Mouse (Mus musculus) MEL (cell line): ENCODE results near the gene Ist1. TPM values are rescaled to one million over a fixed set of nuclear protein-coding genes. Genes with fewer than 3 reads are reported as not detected.

ENCODE experiments used
- DNase-seq: peaks from one replicate; pipeline ENCODE4 v3.0.0; 2011; ENCODE audit warnings: low read depth, low spot score
- H3K27ac ChIP-seq: 2 replicates; pipeline ENCODE4 v1.5.1; 2012; ENCODE audit warnings: low read depth, mild to moderate bottlenecking, control low read depth, low read length, moderate library complexity; ENCODE audit not compliant: control insufficient read depth
- H3K27me3 ChIP-seq, 2 experiments: fragments of 150-350 bp in 1 of 2; sonication (generic) in 1 of 2; 2 replicates each; pipeline ENCODE4 v1.6.1; 2012; ENCODE audit warnings: low read length in 2 of 2, mild to moderate bottlenecking in 2 of 2, improper control_type of control experiment in 1 of 2, moderate library complexity in 1 of 2; ENCODE audit not compliant: insufficient read depth in 2 of 2, control insufficient read depth in 1 of 2
- H3K36me3 ChIP-seq, 2 experiments: 2 replicates each; pipeline ENCODE4 v1.6.1; 2012 to 2014; ENCODE audit warnings: low read length in 2 of 2, improper control_type of control experiment in 1 of 2, inconsistent platforms in 1 of 2, mild to moderate bottlenecking in 1 of 2; ENCODE audit not compliant: insufficient read depth in 2 of 2, control insufficient read depth in 1 of 2
- H3K4me1 ChIP-seq, 2 experiments: fragments of 150-350 bp in 1 of 2; sonication (generic) in 1 of 2; 2 replicates each; pipeline ENCODE4 v1.6.1; 2012; ENCODE audit warnings: low read length in 2 of 2, improper control_type of control experiment in 1 of 2, mild to moderate bottlenecking in 1 of 2; ENCODE audit not compliant: insufficient read depth in 2 of 2, control insufficient read depth in 1 of 2
- H3K4me3 ChIP-seq, 2 experiments: fragments of 150-350 bp in 1 of 2; sonication (generic) in 1 of 2; 2 replicates each; pipeline ENCODE4 v1.5.1; 2012; ENCODE audit warnings: low read depth in 2 of 2, low read length in 2 of 2, mild to moderate bottlenecking in 2 of 2, moderate library complexity in 2 of 2, control low read depth in 1 of 2, improper control_type of control experiment in 1 of 2; ENCODE audit not compliant: control insufficient read depth in 1 of 2, insufficient read depth in 1 of 2
- H3K79me2 ChIP-seq: 2 replicates; pipeline ENCODE4 v1.6.1; 2012; ENCODE audit warnings: mild to moderate bottlenecking, low read length, moderate library complexity; ENCODE audit not compliant: control insufficient read depth, poor library complexity, insufficient read depth
- H3K9ac ChIP-seq: 2 replicates; pipeline ENCODE4 v1.6.1; 2012; ENCODE audit warnings: low read depth, mild to moderate bottlenecking, control low read depth, low read length, moderate library complexity; ENCODE audit not compliant: control insufficient read depth, poor library complexity, severe bottlenecking
- H3K9me3 ChIP-seq: fragments of 150-350 bp; sonication (generic); replicated peaks from 2 replicates; pipeline ENCODE4 v1.6.1; 2012; ENCODE audit warnings: mild to moderate bottlenecking, low read length, improper control_type of control experiment, moderate library complexity; ENCODE audit not compliant: insufficient read depth
- BHLHE40 ChIP-seq: IDR thresholded peaks from 2 replicates; pipeline ENCODE4 v1.6.1; 2012; ENCODE audit warnings: low read depth, mild to moderate bottlenecking, inconsistent platforms, low read length, improper control_type of control experiment, borderline replicate concordance
- E2F4 ChIP-seq: IDR thresholded peaks from 2 replicates; pipeline ENCODE4 v1.6.1; 2011; ENCODE audit warnings: low read depth, low read length, improper control_type of control experiment, borderline replicate concordance
- ELF1 ChIP-seq: IDR thresholded peaks from 2 replicates; pipeline ENCODE4 v1.6.1; 2014; ENCODE audit warnings: low read depth, mild to moderate bottlenecking, inconsistent platforms, low read length, improper control_type of control experiment, moderate library complexity
- EP300 ChIP-seq, 2 experiments: IDR thresholded peaks; 2 replicates each; pipeline ENCODE4 v1.6.1; 2011; ENCODE audit warnings: improper control_type of control experiment in 2 of 2, low read length in 2 of 2, low read depth in 1 of 2, mild to moderate bottlenecking in 1 of 2
- GABPA ChIP-seq: IDR thresholded peaks from 2 replicates; pipeline ENCODE4 v1.6.1; 2012; ENCODE audit warnings: low read depth, mild to moderate bottlenecking, inconsistent platforms, low read length, improper control_type of control experiment, moderate library complexity
- GATA1 ChIP-seq: IDR thresholded peaks from 2 replicates; pipeline ENCODE4 v1.6.1; 2011; ENCODE audit warnings: low read depth, low read length, improper control_type of control experiment
- KAT2A ChIP-seq: conservative IDR thresholded peaks from 2 replicates; pipeline ENCODE4 v1.6.1; 2012; ENCODE audit warnings: low read depth, low read length, improper control_type of control experiment, inconsistent platforms
- MAFK ChIP-seq: IDR thresholded peaks from 2 replicates; pipeline ENCODE4 v1.6.1; 2011; ENCODE audit warnings: low read depth, mild to moderate bottlenecking, low read length, improper control_type of control experiment, borderline replicate concordance
- MAZ ChIP-seq: IDR thresholded peaks from 2 replicates; pipeline ENCODE4 v1.6.1; 2012; ENCODE audit warnings: low read depth, mild to moderate bottlenecking, inconsistent platforms, low read length, improper control_type of control experiment
- MEF2A ChIP-seq: IDR thresholded peaks from 2 replicates; pipeline ENCODE4 v1.6.1; 2014; ENCODE audit warnings: low read depth, mild to moderate bottlenecking, inconsistent platforms, low read length, improper control_type of control experiment; ENCODE audit not compliant: poor library complexity, insufficient replicate concordance, severe bottlenecking; ENCODE audit errors: extremely low read depth
- MYB ChIP-seq: IDR thresholded peaks from 2 replicates; pipeline ENCODE4 v1.6.1; 2011; ENCODE audit warnings: mild to moderate bottlenecking, low read depth, low read length, improper control_type of control experiment
- MYC ChIP-seq: IDR thresholded peaks from 2 replicates; pipeline ENCODE4 v1.6.1; 2011; ENCODE audit warnings: low read depth, mild to moderate bottlenecking, low read length, improper control_type of control experiment, moderate library complexity
- POLR2A ChIP-seq, 2 experiments: IDR thresholded peaks; 2 replicates each; pipeline ENCODE4 v1.6.1; 2011 to 2012; ENCODE audit warnings: low read length in 2 of 2, mild to moderate bottlenecking in 2 of 2, control low read depth in 1 of 2, improper control_type of control experiment in 1 of 2, low read depth in 1 of 2, moderate library complexity in 1 of 2; ENCODE audit not compliant: control insufficient read depth in 1 of 2, insufficient read depth in 1 of 2, poor library complexity in 1 of 2
- POLR2AphosphoS2 ChIP-seq: IDR thresholded peaks from 2 replicates; pipeline ENCODE4 v1.6.1; 2011; ENCODE audit warnings: low read length, improper control_type of control experiment
- POLR2AphosphoS5 ChIP-seq: IDR thresholded peaks from 2 replicates; pipeline ENCODE4 v1.6.1; 2012; ENCODE audit warnings: low read depth, borderline replicate concordance, mild to moderate bottlenecking, inconsistent platforms, low read length, moderate library complexity, mixed read lengths
- RAD21 ChIP-seq: IDR thresholded peaks from 2 replicates; pipeline ENCODE4 v1.6.1; 2011; ENCODE audit warnings: mild to moderate bottlenecking, low read depth, low read length, improper control_type of control experiment
- RCOR1 ChIP-seq: IDR thresholded peaks from 2 replicates; pipeline ENCODE4 v1.6.1; 2012; ENCODE audit warnings: low read depth, mild to moderate bottlenecking, inconsistent platforms, low read length, improper control_type of control experiment
- SMC3 ChIP-seq: IDR thresholded peaks from 2 replicates; pipeline ENCODE4 v1.6.1; 2011; ENCODE audit warnings: low read depth, low read length, improper control_type of control experiment
- TAL1 ChIP-seq: IDR thresholded peaks from 2 replicates; pipeline ENCODE4 v1.6.1; 2012; ENCODE audit warnings: mild to moderate bottlenecking, inconsistent platforms, low read length, moderate library complexity, mixed read lengths
- TCF12 ChIP-seq: IDR thresholded peaks from 2 replicates; pipeline ENCODE4 v1.6.1; 2014; ENCODE audit warnings: low read depth, mild to moderate bottlenecking, inconsistent platforms, low read length, improper control_type of control experiment, moderate library complexity
- USF2 ChIP-seq, 2 experiments: IDR thresholded peaks; 2 replicates each; pipeline ENCODE4 v1.6.1; 2011 to 2012; ENCODE audit warnings: improper control_type of control experiment in 2 of 2, low read length in 2 of 2, borderline replicate concordance in 1 of 2, inconsistent platforms in 1 of 2, low read depth in 1 of 2, mild to moderate bottlenecking in 1 of 2; ENCODE audit not compliant: insufficient read depth in 1 of 2
- ZKSCAN1 ChIP-seq: IDR thresholded peaks from 2 replicates; pipeline ENCODE4 v1.6.1; 2012; ENCODE audit warnings: low read depth, mild to moderate bottlenecking, inconsistent platforms, low read length, improper control_type of control experiment, moderate library complexity
- ZNF384 ChIP-seq: IDR thresholded peaks from 2 replicates; pipeline ENCODE4 v1.6.1; 2012; ENCODE audit warnings: low read depth, mild to moderate bottlenecking, inconsistent platforms, low read length, improper control_type of control experiment
- polyA plus RNA-seq, 2 experiments: library from polyadenylated mRNA; stranded (reverse) in 1 of 2; unstranded in 1 of 2; fragments of >175 nt in 1 of 2; fragments of >200 nt in 1 of 2; gene quantifications; 2 replicates each; pipeline versions ENCODE4 v1.2.1 to v1.2.4; 2012; ENCODE audit warnings: low replicate concordance in 2 of 2, low read depth in 1 of 2; ENCODE audit not compliant: insufficient read length in 2 of 2, insufficient read depth in 1 of 2, missing spikeins in 1 of 2
- total RNA-seq: library from RNA; depleted of rRNA; stranded (reverse); fragments of 300-350 nt; gene quantifications from 2 replicates; pipeline ENCODE4 v1.2.3, GENCODE M21; 2012

Gene Ist1
- total and polyA plus RNA-seq, 3 experiments: 33.1 to 126 (median 50.4) TPM

DNA sequence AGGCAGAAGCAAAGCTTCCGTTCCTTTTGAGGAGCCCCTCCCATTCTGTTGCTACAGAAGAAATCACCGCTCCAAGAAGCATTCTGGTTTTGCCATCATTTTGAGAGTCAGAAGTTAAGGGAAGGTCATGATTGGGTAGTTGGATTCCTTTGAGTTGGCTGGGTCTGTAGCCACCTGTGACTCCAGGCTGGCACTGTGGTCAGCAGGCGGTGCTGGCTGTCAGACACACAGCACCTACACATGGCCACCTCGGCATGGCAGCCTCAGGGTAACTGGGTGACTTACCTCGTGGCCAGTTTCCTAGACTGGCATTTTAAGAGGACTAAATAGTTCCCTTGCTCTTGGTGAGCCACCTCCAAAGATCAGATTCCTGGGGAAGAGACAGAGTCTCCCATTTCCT is 51.8 kb downstream of the Ist1 start:
- Histone ChIP-seq H3K27ac (no peak overlapping the region), H3K36me3 (no peaks in the 10 kb centered on the region), H3K9me3 (no peaks in the 10 kb centered on the region), H3K4me3 (no peak overlapping the region), H3K4me1 (no peaks in the 10 kb centered on the region), H3K27me3 (no peaks in the 10 kb centered on the region), H3K79me2 (no peaks in the 10 kb centered on the region), H3K9ac (no peak overlapping the region)
- no peak for DNase-seq
- TF ChIP-seq ZNF384: no peak
- TF ChIP-seq GABPA: no peak
- TF ChIP-seq POLR2AphosphoS2: no peak
- TF ChIP-seq POLR2A (IDR thresholded peaks at IDR 0.05; ENCODE audit: control insufficient read depth in 1 of 2, insufficient read depth in 1 of 2, low read depth in 1 of 2, low read length in 2 of 2, poor library complexity in 1 of 2): no peak
- no peak for TF ChIP-seq KAT2A
- TF ChIP-seq MYB: no peak
- no peak for TF ChIP-seq USF2 (IDR thresholded peaks at IDR 0.05; ENCODE audit: borderline replicate concordance in 1 of 2, insufficient read depth in 1 of 2, low read depth in 1 of 2, low read length in 2 of 2)
- no peak for TF ChIP-seq TAL1
- TF ChIP-seq RCOR1: no peak
- no peak for TF ChIP-seq MAFK
- TF ChIP-seq E2F4: no peak
- no peak for TF ChIP-seq RAD21
- TF ChIP-seq MAZ: no peak
- TF ChIP-seq ELF1: no peak
- no peak for TF ChIP-seq GATA1
- TF ChIP-seq POLR2AphosphoS5: no peak
- no peak for TF ChIP-seq MYC
- no peak for TF ChIP-seq ZKSCAN1
- no peak for TF ChIP-seq EP300 (IDR thresholded peaks at IDR 0.05; ENCODE audit: low read depth in 1 of 2, low read length in 2 of 2)

DNA sequence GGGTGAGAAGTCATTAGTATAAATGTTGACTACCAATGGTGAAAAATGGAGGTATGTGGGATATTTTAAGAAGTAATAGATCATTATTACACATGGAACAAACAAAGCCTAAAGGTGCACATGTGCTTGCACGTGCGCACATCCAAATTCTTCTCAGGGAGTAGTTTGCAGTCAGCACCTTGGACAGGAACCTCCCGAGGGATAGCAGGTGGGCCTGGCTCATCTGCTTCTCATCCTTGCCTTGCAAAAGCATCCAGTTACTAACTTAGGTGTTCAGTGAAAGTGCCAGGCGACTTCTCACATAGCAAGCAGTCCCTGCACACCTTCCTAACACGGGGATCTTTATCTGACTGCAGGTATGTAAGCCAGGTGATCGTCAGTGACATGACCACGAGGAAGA is 52.6 kb downstream of the Ist1 start:
- Histone ChIP-seq H3K79me2 (no peaks in the 10 kb centered on the region), H3K27me3 (no peaks in the 10 kb centered on the region), H3K9ac (no peak overlapping the region), H3K4me1 (no peaks in the 10 kb centered on the region), H3K27ac (no peak overlapping the region), H3K4me3 (no peak overlapping the region), H3K36me3 (no peaks in the 10 kb centered on the region), H3K9me3 (no peaks in the 10 kb centered on the region)
- no peak for DNase-seq
- TF ChIP-seq POLR2AphosphoS5 (no peak), ELF1 (no peak), ZKSCAN1 (no peak), TCF12 (no peak), BHLHE40 (no peak), MYC (no peak), MAFK (no peak), MAZ (no peak), SMC3 (no peak), MEF2A (no peak)
